Mouse (Mus musculus) brain, embryonic 14.5 days (tissue): ENCODE measurements at regions not wholly inside any gene's neighbourhood (a gene's known extent, or its start where the extent isn't known, plus 50 kb on each side); places are given as distances from the start of the nearest gene placed in this dataset.

ENCODE experiments used
- CTCF ChIP-seq: fragments of 200-500 bp; IDR thresholded peaks from 2 replicates; pipeline ENCODE4 v1.5.1; 2012; ENCODE audit warnings: inconsistent platforms, mild to moderate bottlenecking, moderate library complexity, borderline replicate concordance; ENCODE audit not compliant: insufficient read depth, insufficient read length; ENCODE audit errors: extremely low read depth
- POLR2A ChIP-seq: fragments of 200-500 bp; IDR thresholded peaks from 2 replicates; pipeline ENCODE4 v1.6.1; 2012; ENCODE audit warnings: mild to moderate bottlenecking, inconsistent platforms, borderline replicate concordance; ENCODE audit not compliant: poor library complexity, insufficient read depth, insufficient read length, severe bottlenecking; ENCODE audit errors: extremely low read depth

- TF ChIP-seq CTCF (no peak), POLR2A (no peak)
Observed at GRCm38 (mm10) chr19:15339979-15340304, 607.2 kb downstream of the Psat1 start.
